Mouse (Mus musculus): ENCODE measurements around the gene Eef2k. TPM values are rescaled to one million over a fixed set of nuclear protein-coding genes. Genes with fewer than 3 reads are reported as not detected.
A peak's percentile ranks its signal among the peaks of the same experiment; 100 is the strongest.
"Not testable (repeated sequence)": the region's sequence is repeated elsewhere in the genome, so short reads cannot be mapped to it uniquely, and the experiment has no call there.

The Eef2k gene
- total RNA-seq, 2 experiments from 2014 or later: 27.9 to 32.0 TPM

DNA sequence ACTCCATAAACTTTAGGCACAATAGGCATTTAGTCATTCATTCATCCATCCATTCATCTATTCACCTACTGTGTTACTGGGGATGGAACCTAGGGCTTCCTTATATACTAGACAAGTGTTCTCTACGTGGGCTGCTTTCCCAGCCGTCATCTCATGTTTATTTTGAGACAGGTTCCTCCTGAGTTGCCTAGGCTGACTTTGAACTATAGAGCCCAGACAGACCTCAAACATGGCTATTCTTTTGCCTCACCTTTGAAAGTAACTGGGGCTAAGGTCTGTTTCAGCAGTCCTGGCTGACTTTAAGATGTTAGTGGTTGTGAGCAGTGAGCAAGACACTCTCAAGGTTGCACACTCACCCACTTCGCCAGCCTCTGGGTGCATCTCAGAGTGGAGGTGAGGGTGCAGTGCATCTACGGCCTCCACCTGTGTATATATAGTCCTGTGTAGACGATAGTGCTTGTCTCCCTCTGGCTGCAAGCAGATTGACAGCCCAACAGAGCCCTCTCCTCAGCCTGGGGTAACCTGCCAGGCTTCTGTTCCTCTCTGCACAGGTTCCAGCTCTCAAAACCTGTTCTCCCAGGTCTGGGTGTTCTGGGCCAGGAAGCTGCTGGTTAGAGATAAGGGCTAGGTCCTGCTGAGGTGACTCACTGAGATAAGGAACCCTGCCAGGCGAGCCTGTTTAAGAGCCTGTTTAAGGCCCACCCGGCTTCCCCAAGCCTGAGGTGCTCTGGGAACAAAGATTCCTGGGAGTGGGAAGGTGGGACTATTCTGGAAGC lies 32.3 kb downstream of the Eef2k start:
- no peak for DNase-seq (ENCODE audit: low spot score in 2 of 2)
- intact Hi-C loops (cut with DNase I): no loop called here

DNA sequence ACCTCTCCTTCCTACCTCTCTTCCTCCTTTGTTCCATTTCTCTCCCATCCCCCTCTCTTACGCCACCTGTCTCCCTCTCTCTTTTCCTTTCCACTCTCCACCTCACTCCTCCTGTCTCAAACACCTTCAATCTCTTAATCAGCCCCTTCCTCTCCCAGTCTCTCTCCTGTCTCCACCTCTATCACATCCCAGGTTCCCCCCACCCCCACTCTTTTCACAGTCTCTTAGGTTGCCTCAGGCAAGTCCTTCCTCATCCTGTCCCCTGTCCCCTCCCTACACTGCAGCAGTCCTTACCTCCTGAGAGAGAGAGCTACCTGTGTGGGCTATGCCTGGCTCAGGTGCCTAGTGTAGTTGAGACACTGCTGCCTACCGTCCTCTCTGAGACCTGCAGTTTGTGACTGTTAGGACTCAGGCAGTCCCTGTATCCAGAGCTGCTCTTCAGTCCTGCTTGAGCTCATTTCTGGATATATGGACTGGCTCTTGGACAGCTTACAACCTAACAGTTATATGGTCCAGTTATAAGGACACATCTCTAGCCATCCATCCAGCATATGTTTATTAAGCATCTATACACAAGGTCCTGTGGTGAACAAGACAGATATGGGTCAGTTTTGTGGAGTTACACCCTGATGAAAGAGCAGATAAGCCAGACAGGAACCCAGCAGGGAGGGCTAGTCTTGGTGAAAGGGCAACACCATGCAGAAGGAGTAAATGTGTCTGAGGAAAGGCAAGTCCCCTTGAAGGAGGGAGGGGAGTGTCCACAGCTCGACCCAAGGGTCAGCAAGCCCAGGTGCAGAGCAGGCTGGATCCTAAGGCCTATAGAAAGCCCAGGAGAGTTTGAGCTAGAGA lies 33.1 kb downstream of the Eef2k start:
- no peak for DNase-seq (ENCODE audit: low spot score in 2 of 2)
- intact Hi-C loops (cut with DNase I): no loop called here

DNA sequence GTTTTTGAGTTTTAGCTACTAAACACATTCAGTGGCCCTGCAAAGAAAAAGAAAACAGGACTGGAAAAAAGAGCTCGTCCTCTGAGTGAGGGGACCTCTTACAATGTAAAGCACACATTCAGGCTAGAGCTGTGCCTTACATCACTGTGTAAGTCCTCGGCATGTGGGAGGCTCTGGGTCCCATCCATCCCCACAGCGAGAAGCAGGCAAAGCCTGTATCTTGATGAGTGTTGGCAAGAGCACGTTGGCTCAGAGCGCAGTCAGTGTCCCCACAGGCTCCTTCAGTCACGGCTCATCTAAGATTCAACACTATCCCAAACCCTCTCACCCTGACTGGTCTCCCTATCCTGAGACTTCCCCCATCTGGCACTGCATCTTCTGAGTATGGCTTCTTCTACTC lies 35.6 kb downstream of the Eef2k start:
- intact Hi-C loops (cut with DNase I): no loop called here
- peak; percentile 31 to 36 for DNase-seq (ENCODE audit: low spot score in 2 of 2)

DNA sequence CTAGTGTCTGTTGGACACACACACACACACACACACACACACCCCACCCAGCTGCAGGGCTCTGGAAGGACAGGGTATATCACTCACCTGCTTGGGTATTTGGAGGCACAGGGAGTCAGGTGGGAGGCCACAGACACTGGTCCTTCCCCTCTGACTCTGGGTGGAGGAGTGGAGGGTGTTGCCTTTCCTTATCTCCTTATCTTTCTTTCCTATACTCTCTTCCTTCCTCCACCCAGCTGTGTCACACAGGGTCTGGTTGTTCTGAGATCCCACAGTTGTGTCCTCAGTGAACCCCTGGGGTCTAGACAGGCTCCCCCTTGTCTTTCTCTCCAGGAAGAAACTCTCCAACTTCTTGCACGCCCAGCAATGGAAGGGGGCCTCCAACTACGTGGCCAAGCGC lies 37.3 kb downstream of the Eef2k start:
- DNase-seq (ENCODE audit: low spot score in 2 of 2): no peak
- intact Hi-C loops (cut with DNase I): no loop called here

DNA sequence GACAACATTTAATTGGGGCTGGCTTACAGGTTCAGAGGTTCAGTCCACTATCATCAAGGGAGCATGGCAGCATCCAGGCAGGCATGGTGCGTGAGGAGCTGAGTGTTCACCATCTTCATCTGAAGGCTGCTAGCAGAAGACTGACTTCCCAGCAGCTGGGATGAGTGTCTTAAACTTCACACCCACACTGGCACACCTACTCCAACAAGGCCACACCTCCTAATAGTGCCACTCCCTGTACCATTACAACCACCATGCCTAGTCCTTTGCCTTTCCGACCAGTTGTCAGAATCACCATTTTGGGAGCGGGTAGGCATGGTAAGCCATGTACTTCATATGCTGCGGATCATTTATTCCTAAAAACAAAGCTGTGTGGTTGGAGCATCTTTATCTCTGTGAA lies 38.1 kb downstream of the Eef2k start:
- intact Hi-C loops (cut with DNase I): no loop called here

DNA sequence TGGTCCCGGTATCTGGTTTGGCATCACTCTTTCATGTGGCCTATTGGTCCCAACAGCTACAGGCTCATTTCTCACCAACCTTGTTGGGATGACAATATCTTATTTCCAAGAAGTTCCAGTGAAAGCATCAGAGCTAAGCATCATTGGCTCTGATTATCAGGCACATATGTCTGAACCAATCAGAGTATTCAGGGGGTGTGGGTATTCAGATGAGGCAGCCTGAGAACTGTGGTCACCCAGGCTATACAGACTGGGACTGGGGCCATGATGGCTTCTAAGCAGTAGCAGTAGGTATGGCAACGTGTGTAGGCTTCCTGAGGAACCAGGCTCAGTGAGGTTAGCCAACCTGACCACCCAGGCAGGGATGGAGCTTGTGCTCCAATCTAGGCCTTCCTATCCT lies 38.8 kb downstream of the Eef2k start:
- intact Hi-C loops (cut with DNase I): no loop called here
- no peak for DNase-seq (ENCODE audit: low spot score in 2 of 2)

More for the DNA sequence above, 38.1 kb downstream of the Eef2k start:
- DNase-seq (ENCODE audit: low spot score in 2 of 2): no peak

DNA sequence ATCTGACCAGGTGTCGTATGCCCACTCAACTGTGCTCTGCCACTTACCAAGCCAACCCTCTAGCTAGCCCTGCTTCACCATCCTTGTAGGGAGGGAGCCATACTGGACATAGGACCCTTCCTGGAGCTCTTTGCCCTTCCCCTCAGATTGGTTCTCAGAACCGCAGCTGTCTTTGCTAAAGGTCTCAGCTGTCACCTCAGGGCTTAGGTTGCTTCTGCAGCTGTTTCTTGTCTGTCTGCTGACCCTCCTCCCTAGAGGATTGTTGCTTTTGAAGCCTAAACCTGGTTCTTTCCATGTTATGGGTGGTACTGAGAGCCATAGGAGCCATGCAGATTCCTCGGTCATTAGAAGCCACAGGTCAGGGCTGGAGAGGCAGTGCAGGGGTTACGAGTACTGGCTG lies 40.0 kb downstream of the Eef2k start:
- DNase-seq (ENCODE audit: low spot score in 2 of 2): no peak

DNA sequence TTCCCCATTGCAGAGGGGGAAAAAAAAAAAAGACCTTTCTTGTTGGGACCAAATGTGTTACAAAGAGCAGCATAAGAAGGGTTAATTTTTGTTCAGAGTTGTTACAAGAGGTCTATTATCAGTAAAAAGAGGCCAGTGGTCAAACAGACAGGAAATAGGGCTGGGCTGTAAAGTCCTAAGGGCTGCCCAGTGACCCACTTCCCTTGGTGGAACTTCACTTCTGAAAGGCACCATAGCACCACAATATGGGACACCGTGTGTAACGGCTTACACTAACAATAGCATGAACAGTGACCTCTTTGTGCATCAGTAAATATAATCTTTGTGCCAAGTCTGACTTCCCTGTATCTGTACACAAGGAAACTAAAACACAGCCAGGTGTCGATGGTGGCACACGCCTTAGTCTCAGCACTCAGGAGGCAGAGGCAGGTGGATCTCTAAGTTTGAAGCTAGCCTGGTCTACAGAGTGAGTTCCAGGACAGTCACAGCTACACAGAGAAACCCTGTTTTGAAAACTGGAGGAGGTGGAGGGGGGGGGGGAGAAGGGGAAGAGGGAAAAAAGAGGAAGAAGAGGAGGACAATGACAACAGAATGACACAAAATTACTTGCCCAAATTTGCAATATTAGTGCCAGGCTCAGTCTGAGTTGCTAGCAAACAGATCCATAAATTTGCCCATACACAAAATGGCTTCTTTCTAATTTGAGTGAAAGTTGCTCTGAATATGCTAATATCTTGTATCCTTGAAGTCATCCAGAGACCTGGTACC lies 41.1 kb downstream of the Eef2k start:
- intact Hi-C loops (cut with DNase I): no loop called here
- DNase-seq (ENCODE audit: low spot score in 2 of 2): no peak

More for the DNA sequence above, 40.0 kb downstream of the Eef2k start:
- intact Hi-C loops (cut with DNase I): no loop called here

DNA sequence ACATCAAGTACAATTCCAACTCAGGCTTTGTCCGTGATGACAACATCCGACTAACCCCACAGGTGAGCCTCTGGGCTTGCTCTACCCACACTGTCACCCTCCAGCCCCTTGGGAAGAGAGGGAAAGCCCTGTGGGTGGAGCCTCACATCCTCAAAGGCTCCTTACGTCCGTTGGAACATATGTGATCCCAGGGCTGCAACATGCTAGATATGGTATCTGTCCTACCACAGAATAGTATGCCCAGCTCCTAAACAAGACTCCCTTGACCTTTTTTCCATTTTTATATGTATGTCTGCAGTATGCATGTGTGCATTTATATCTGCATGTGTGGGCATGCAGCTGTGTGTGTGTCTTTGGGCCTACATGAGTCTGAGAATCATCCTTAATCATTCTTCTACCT lies 42.1 kb downstream of the Eef2k start:
- no peak for DNase-seq (ENCODE audit: low spot score in 2 of 2)
- intact Hi-C loops (cut with DNase I): no loop called here

DNA sequence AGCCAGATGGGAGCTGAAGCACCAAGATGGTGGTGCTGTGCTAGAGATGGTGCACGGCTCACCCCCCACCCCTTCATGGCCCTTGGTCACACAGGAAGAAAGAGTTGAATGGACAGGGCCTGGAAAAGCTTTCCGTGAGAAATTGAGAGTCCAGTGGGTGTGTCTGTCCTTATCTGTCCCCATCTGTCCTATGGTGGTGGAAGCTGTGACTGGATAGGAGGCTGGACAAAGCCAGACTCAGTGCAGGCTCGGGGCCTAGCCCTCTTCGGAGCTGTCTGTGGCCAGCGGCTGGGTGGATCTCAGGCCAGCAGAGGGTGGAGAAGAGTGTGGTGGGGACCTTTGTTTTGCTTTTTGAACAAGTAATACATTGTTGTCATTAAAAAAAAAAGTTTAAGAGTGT lies 50.5 kb downstream of the Eef2k start:
- DNase-seq (ENCODE audit: low spot score in 2 of 2): no peak
- intact Hi-C loops (cut with DNase I): no loop called here

DNA sequence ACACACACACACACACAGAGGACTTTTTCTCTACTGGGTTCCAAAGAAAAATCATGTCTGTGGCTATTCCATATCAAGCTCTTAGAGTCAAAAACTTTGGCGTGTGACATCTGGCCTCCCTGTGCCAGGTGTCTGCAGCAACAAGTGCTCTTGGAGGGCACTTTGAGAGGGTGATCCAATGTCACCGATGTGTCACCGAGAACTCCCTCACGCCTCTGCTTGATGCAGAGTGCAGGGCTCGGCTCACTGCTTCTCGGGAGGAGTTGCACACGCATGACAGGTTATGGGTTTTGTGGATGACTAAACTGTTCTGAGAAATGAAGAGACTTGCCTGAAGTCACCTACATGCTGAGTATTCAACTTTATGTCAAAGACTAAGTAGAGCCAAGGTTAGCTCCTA lies 54.4 kb downstream of the Eef2k start:
- no peak for DNase-seq (ENCODE audit: low spot score in 2 of 2)
- intact Hi-C loops (cut with DNase I): no loop called here

DNA sequence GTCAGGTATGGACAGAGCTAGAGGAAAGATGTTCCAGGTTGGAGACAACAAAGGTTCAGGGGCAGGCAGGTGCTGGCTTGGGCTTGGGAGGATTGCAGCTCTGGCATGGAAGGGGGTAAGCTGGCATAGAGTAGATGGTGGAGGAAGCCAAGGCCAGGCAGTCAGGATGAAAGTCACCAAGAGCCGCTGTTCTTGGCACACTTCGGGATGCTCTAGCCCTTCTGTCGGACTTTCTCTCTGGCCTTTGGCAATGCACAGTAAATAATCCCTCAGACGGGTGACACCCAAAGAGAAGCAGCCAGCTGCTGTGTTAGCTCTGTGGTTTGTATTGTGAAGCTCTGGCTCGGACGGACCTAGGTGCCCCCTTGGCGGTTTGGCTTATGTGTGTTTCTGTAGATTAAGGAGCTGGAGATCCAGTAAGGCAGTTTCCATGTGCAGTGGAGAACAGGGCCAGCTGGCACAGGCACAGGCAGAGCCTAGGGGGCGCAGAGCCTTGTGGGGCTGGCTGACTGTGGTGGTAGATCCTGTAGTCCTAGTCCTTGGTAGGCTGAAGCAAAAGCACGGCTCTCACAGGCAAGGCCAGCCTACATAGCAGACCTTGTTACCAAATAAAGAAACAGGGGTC lies 55.2 kb downstream of the Eef2k start:
- no peak for DNase-seq (ENCODE audit: low spot score in 2 of 2)
- intact Hi-C loops (cut with DNase I): no loop called here

DNA sequence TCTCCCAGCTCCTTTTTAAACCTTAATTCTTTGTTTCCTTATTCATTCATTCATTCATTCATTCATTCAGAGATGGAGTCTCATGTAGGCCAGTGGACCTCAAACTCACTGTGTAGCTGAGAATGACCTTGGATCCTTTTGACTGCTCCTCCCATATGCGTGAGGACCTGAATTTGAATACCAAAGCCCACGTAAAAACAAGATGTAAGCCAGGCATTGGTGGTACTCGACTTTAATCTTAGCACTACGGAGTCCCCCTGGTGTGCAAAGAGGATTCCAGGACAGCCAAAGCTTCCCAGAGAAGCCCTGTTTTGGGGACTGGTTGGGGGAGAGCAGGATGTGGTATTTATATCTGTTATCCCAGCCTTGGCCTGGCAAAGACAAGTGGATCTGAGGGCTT lies 57.6 kb downstream of the Eef2k start:
- no peak for DNase-seq (ENCODE audit: low spot score in 2 of 2)
- intact Hi-C loops (cut with DNase I): no loop called here

DNA sequence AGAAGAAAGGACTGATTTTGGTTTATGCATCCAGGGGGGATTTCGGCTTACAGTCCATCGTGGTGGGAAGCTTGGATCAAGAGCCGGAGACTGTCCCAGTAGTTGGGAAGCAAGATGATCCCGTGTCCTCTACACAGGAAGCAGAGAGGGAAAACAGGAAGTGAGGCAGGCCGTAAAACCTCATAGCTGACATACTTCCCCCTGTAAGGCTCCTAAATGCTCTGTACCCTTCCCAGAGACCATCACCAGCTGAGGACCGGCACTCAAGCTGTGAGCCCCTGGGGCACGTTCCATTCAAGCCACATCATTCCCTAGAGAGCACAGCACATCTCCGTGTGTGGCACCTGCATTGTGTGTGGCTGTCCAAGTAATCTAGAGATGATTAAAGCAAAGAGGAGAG lies 59.1 kb downstream of the Eef2k start:
- intact Hi-C loops (cut with DNase I): no loop called here
- no peak for DNase-seq (ENCODE audit: low spot score in 2 of 2)

DNA sequence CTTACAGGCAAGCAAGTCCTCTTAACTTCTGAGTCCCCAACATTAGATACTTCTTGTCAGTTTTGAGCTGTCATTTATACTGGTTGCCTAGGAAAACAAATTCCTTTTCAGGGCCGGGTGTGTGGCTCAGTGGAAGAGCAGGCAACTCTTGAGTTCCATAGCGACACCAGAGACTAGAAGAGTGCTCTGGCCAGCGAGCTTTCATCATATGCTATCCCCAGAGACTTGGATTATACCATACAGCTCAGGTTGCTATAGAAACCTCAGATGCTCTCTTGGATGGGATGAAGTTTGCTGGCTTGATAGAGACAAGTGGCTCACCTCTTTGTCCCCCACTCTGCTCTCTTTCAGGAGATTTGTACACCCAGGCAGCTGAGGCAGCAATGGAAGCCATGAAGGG lies 60.3 kb downstream of the Eef2k start:
- intact Hi-C loops (cut with DNase I): no loop called here
- no peak for DNase-seq (ENCODE audit: low spot score in 2 of 2)

DNA sequence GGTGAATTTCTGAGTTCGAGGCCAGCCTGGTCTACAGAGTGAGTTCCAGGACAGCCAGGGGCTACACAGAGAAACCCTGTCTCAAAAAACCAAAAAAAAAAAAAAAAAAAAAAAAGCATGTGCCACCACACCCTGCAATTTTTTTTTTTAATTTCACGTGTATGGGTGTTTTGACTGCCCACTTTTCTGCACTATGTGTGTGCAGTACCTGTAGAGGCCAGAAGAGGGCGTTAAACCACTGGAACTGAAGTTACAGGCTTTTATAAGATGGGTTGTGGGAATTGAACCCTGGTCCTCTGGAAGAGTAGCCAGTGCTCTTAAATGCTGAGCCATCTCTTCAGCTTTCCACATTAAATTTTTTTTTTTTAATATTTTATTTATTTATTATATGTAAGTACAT lies 67.5 kb downstream of the Eef2k start:
- intact Hi-C loops (cut with DNase I): loop anchor here (10.0 kb wide), 2 partner anchors 235 to 275 kb away; partner anchors contain the start of genes Mosmo, Pdzd9 and Uqcrc2
- DNase-seq (ENCODE audit: low spot score in 2 of 2): not testable (repeated sequence)

DNA sequence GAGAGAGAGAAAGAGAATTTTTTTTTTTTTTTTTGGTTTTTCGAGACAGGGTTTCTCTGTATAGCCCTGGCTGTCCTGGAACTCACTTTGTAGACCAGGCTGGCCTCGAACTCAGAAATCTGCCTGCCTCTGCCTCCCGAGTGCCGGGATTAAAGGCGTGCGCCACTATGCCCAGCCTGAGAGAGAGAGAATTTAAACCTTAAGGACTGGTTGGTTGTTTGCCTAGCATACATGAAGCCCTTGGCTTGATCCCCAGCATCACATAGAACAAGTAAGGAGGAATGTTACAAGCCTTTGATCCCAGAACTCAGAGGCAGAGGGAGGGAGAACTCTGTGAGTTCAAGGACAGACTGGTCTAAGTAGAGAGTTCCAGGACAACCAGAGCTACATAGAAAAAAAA lies 68.6 kb downstream of the Eef2k start:
- not testable (repeated sequence) for DNase-seq (ENCODE audit: low spot score in 2 of 2)
- intact Hi-C loops (cut with DNase I): loop anchor here (10.0 kb wide), 2 partner anchors 236 to 276 kb away; partner anchors contain the start of genes Mosmo, Pdzd9 and Uqcrc2

DNA sequence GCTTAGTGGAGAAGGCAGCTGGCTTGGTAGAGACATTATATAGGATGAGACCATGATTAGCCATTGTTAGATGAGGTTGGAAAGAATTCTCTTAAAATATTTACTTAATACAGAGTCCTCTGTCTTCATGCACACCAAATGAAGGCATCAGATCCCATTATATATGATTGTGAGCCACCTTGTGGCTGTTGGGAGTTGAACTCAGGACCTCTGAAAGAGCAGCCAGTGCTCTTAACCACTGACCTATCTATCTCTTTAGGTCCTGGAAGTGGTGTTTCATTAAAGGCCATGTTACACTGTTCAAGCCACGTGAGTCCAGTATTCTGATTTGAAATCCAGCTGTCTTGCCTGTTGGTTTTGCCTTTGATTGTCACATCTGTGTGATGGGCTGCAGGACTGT lies 70.7 kb downstream of the Eef2k start:
- intact Hi-C loops (cut with DNase I): loop anchor here (10.0 kb wide), 2 partner anchors 239 to 279 kb away; partner anchors contain the start of genes Mosmo, Pdzd9 and Uqcrc2
- no peak for DNase-seq (ENCODE audit: low spot score in 2 of 2)

DNA sequence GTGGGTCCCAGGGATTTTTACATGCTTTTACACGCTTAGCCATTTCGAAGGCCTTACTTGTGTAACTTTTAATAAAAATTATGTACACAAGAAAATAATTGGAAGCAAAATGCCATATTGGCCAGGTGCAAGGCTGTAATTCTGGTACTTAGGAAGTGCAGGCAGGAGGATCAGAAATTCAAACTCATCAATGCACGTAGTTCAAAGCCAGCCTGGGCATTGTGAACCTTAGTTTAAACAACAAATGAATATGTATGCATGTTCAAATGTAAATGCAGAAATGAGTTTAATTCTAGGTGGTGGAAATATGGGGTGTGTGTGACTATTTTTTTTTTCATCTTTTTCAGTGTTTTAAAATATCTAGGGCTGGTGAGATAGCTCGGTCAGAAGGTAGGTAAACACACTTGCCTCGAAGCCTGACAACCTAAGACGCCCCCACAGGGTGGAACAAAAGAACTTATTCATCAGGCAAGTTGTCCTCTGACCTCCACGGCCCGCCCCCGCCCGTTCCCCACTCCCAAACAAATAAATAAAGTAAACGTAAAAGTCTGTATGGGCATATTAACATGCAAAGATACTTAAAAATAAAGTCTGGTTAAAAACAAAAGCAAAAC lies 73.7 kb downstream of the Eef2k start:
- intact Hi-C loops (cut with DNase I): loop anchor here (2.0 to 10.0 kb wide), 3 partner anchors 74 to 282 kb away; partner anchors contain the start of genes Eef2k, Mosmo, Pdzd9 and Uqcrc2

More for the DNA sequence above, 73.7 kb downstream of the Eef2k start:
- DNase-seq (ENCODE audit: low spot score in 2 of 2): no peak
